Mouse (Mus musculus): ENCODE measurements at regions not wholly inside any gene's neighbourhood (a gene's known extent, or its start where the extent isn't known, plus 50 kb on each side); places are given as distances from the start of the nearest gene placed in this dataset.

- Histone ChIP-seq H3K36me3 (ENCODE audit: control insufficient read depth, insufficient read depth) (no peaks in the 10 kb centered on the region), H3ac (ENCODE audit: control insufficient read depth, insufficient read length) (no peak overlapping the region), H3K4me2 (ENCODE audit: low read depth) (no peak overlapping the region), H3K4me3 (no peak overlapping the region), H3K27me3 (ENCODE audit: control insufficient read depth, insufficient read depth, insufficient read length) (no peaks in the 10 kb centered on the region), H3K79me2 (ENCODE audit: control insufficient read depth, insufficient read depth) (no peaks in the 10 kb centered on the region)
- TF ChIP-seq POLR2A (IDR thresholded peaks at IDR 0.05; ENCODE audit: insufficient read length, low read depth) (no peak), REST (IDR thresholded peaks at IDR 0.05; ENCODE audit: insufficient read depth, insufficient read length) (no peak), E2F4 (IDR thresholded peaks at IDR 0.05; ENCODE audit: insufficient read depth) (no peak), MAX (IDR thresholded peaks at IDR 0.05; ENCODE audit: low read depth) (no peak), TCF12 (IDR thresholded peaks at IDR 0.05; ENCODE audit: insufficient read depth, poor library complexity, severe bottlenecking) (no peak), MYOD1 (IDR thresholded peaks at IDR 0.05; ENCODE audit: control insufficient read depth in 1 of 3, insufficient read length in 2 of 3, low read depth in 2 of 3) (no peak), CEBPB (IDR thresholded peaks at IDR 0.05; ENCODE audit: insufficient read depth, poor library complexity, severe bottlenecking) (no peak), POLR2AphosphoS2 (IDR thresholded peaks at IDR 0.05; ENCODE audit: insufficient read length, low read depth) (no peak), USF1 (IDR thresholded peaks at IDR 0.05; ENCODE audit: low read depth) (no peak), SRF (IDR thresholded peaks at IDR 0.05; ENCODE audit: control insufficient read depth, insufficient read length, low read depth) (no peak), TCF3 (IDR thresholded peaks at IDR 0.05; ENCODE audit: insufficient read length, low read depth) (no peak)
Measured at GRCm38 (mm10) chr14:102248023-102248422, 518.3 kb downstream of the Lmo7 start.

- no peaks in the 10 kb centered on the region for H3K36me3 ChIP-seq (ENCODE audit: control insufficient read depth, insufficient read depth)
- no peaks in the 10 kb centered on the region for H3K79me2 ChIP-seq (ENCODE audit: control insufficient read depth, insufficient read depth)
- no peak overlapping the region for H3K4me2 ChIP-seq (ENCODE audit: low read depth)
Measured at GRCm38 (mm10) chr14:102243806-102244536, 514.2 kb downstream of the Lmo7 start.

GRCm38 (mm10) chr14:102216581-102217368, 487.0 kb downstream of the Lmo7 start:
- Histone ChIP-seq H3K79me2 (ENCODE audit: control insufficient read depth, insufficient read depth) (no peaks in the 10 kb centered on the region), H3K4me2 (ENCODE audit: low read depth) (no peak overlapping the region), H3K27me3 (ENCODE audit: control insufficient read depth, insufficient read depth, insufficient read length) (no peaks in the 10 kb centered on the region), H3K4me3 (no peak overlapping the region), H3ac (ENCODE audit: control insufficient read depth, insufficient read length) (no peak overlapping the region), H3K36me3 (ENCODE audit: control insufficient read depth, insufficient read depth) (no peaks in the 10 kb centered on the region)
- TF ChIP-seq MAX (IDR thresholded peaks at IDR 0.05; ENCODE audit: low read depth) (no peak), POLR2A (IDR thresholded peaks at IDR 0.05; ENCODE audit: insufficient read length, low read depth) (no peak), CEBPB (IDR thresholded peaks at IDR 0.05; ENCODE audit: insufficient read depth, poor library complexity, severe bottlenecking) (no peak), TCF3 (IDR thresholded peaks at IDR 0.05; ENCODE audit: insufficient read length, low read depth) (no peak), POLR2AphosphoS2 (IDR thresholded peaks at IDR 0.05; ENCODE audit: insufficient read length, low read depth) (no peak), TCF12 (IDR thresholded peaks at IDR 0.05; ENCODE audit: insufficient read depth, poor library complexity, severe bottlenecking) (no peak), REST (IDR thresholded peaks at IDR 0.05; ENCODE audit: insufficient read depth, insufficient read length) (no peak), USF1 (IDR thresholded peaks at IDR 0.05; ENCODE audit: low read depth) (no peak), MYOG (IDR thresholded peaks at IDR 0.05; ENCODE audit: control insufficient read depth in 1 of 3, insufficient read depth in 1 of 3, insufficient read length in 2 of 3, low read depth in 2 of 3) (no peak)

More at GRCm38 (mm10) chr14:102243806-102244536, 514.2 kb downstream of the Lmo7 start:
- Histone ChIP-seq H3ac (ENCODE audit: control insufficient read depth, insufficient read length) (no peak overlapping the region), H3K27me3 (ENCODE audit: control insufficient read depth, insufficient read depth, insufficient read length) (no peaks in the 10 kb centered on the region), H3K4me3 (no peak overlapping the region)
- no peak for TF ChIP-seq POLR2A (IDR thresholded peaks at IDR 0.05; ENCODE audit: insufficient read length, low read depth)
- no peak for TF ChIP-seq POLR2AphosphoS2 (IDR thresholded peaks at IDR 0.05; ENCODE audit: insufficient read length, low read depth)
- TF ChIP-seq TCF3 (IDR thresholded peaks at IDR 0.05; ENCODE audit: insufficient read length, low read depth): no peak
- no peak for TF ChIP-seq E2F4 (IDR thresholded peaks at IDR 0.05; ENCODE audit: insufficient read depth)
- no peak for TF ChIP-seq REST (IDR thresholded peaks at IDR 0.05; ENCODE audit: insufficient read depth, insufficient read length)
- TF ChIP-seq CEBPB (IDR thresholded peaks at IDR 0.05; ENCODE audit: insufficient read depth, poor library complexity, severe bottlenecking): no peak
- no peak for TF ChIP-seq TCF12 (IDR thresholded peaks at IDR 0.05; ENCODE audit: insufficient read depth, poor library complexity, severe bottlenecking)
- TF ChIP-seq SRF (IDR thresholded peaks at IDR 0.05; ENCODE audit: control insufficient read depth, insufficient read length, low read depth): no peak
- no peak for TF ChIP-seq MAX (IDR thresholded peaks at IDR 0.05; ENCODE audit: low read depth)
- no peak for TF ChIP-seq MYOD1 (IDR thresholded peaks at IDR 0.05; ENCODE audit: control insufficient read depth in 1 of 3, insufficient read length in 2 of 3, low read depth in 2 of 3)

GRCm38 (mm10) chr14:102215267-102215964, 485.7 kb downstream of the Lmo7 start:
- no peak overlapping the region for H3K4me2 ChIP-seq (ENCODE audit: low read depth)
- H3K79me2 ChIP-seq (ENCODE audit: control insufficient read depth, insufficient read depth): no peaks in the 10 kb centered on the region
- TF ChIP-seq MYOD1 (IDR thresholded peaks at IDR 0.05; ENCODE audit: control insufficient read depth in 1 of 3, insufficient read length in 2 of 3, low read depth in 2 of 3) (no peak), POLR2A (IDR thresholded peaks at IDR 0.05; ENCODE audit: insufficient read length, low read depth) (no peak), TCF12 (IDR thresholded peaks at IDR 0.05; ENCODE audit: insufficient read depth, poor library complexity, severe bottlenecking) (no peak), MAX (IDR thresholded peaks at IDR 0.05; ENCODE audit: low read depth) (no peak), TCF3 (IDR thresholded peaks at IDR 0.05; ENCODE audit: insufficient read length, low read depth) (no peak), MYOG (IDR thresholded peaks at IDR 0.05; ENCODE audit: control insufficient read depth in 1 of 3, insufficient read depth in 1 of 3, insufficient read length in 2 of 3, low read depth in 2 of 3) (no peak), E2F4 (IDR thresholded peaks at IDR 0.05; ENCODE audit: insufficient read depth) (no peak), POLR2AphosphoS2 (IDR thresholded peaks at IDR 0.05; ENCODE audit: insufficient read length, low read depth) (no peak), REST (IDR thresholded peaks at IDR 0.05; ENCODE audit: insufficient read depth, insufficient read length) (no peak), USF1 (IDR thresholded peaks at IDR 0.05; ENCODE audit: low read depth) (no peak), CEBPB (IDR thresholded peaks at IDR 0.05; ENCODE audit: insufficient read depth, poor library complexity, severe bottlenecking) (no peak), SRF (IDR thresholded peaks at IDR 0.05; ENCODE audit: control insufficient read depth, insufficient read length, low read depth) (no peak)
- no peaks in the 10 kb centered on the region for H3K27me3 ChIP-seq (ENCODE audit: control insufficient read depth, insufficient read depth, insufficient read length)
- no peaks in the 10 kb centered on the region for H3K36me3 ChIP-seq (ENCODE audit: control insufficient read depth, insufficient read depth)
- no peak overlapping the region for H3ac ChIP-seq (ENCODE audit: control insufficient read depth, insufficient read length)
- no peak overlapping the region for H3K4me3 ChIP-seq

Data from myocyte (in vitro differentiated cells).